Mouse (Mus musculus) embryo, embryonic 9.5 days (tissue): Measurements from ENCODE around the gene Mrpl42.
"Not testable (repeated sequence)": the region's sequence is repeated elsewhere in the genome, so short reads cannot be mapped to it uniquely, and the experiment has no call there.

Source experiments
- DNase-seq: peaks from one replicate; pipeline ENCODE4 v3.0.0-alpha.2; 2017; ENCODE audit errors: extremely low spot score

The Mrpl42 gene

DNA sequence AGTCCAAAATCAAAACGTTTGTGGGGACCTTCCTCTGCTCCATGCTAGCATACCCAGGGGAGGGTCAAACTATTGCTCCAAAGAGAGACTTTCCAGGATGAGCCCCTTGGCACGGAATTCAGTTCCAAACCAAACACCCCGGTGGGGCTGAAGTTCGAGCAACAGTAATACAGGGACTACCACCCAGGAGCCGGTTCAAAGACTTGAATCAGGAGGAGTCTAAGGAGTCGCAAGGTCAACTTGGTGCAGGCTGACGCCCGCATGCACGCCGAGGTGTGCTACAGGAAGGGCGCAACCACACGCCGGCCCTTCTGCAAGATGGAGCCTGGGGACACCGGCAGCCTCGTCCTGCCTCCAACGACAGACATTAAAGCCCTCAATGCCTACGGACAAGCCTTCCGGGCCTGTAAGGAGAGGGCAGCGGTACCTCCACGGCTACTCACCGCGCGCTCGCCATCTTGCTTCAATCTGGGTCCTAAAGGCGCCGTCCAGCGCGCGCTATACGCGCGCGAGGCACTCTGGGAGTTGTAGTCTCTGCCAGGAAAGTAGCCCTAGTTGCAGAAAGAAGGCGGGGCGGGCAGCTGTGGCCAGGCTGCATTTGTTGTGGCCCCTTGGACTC, at the start of gene Mrpl42:
Gene Mrpl42, minus strand, starts transcription at position 478 of the 619 bp plus-strand sequence.
- peak; percentile 87 for DNase-seq

DNA sequence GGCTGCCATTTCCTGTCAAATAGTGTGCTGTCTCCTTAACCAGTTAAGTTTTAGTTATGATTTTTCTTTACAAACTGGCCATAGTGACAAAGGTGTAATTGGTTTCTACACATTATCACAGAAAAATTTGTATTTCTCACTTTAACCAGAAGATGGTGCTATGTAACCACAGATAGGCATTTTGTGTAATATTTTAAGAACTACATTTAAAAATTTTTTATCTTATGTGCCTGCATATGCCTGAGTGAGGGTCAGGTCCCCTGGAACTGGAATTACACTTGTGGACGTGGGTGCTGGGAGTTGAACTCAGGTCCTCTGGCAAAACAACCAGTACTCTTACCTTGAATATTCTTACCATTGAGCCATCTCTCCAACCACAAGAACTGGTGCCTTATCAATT, 48.8 kb upstream of the Mrpl42 start:
- DNase-seq: no peak

DNA sequence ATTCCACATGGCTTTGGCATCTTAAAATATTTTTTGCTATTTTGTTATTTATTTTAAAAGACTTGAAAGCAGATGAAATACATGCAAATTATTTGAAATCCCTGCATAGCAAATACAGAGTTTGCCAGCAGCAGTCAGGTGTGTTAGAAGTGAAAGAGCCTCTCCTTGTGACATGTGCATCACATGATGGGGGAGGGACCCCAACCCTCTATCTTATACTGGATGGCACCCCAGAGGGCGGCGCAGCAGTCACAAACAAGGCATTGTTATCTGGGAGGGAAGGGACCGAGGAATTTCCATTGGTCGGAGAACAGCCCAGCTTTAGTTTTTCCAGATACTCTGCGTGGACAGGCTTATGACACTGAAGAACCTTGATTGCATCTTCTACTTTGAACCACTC, 47.3 kb upstream of the Mrpl42 start:
- DNase-seq: not testable (repeated sequence)

DNA sequence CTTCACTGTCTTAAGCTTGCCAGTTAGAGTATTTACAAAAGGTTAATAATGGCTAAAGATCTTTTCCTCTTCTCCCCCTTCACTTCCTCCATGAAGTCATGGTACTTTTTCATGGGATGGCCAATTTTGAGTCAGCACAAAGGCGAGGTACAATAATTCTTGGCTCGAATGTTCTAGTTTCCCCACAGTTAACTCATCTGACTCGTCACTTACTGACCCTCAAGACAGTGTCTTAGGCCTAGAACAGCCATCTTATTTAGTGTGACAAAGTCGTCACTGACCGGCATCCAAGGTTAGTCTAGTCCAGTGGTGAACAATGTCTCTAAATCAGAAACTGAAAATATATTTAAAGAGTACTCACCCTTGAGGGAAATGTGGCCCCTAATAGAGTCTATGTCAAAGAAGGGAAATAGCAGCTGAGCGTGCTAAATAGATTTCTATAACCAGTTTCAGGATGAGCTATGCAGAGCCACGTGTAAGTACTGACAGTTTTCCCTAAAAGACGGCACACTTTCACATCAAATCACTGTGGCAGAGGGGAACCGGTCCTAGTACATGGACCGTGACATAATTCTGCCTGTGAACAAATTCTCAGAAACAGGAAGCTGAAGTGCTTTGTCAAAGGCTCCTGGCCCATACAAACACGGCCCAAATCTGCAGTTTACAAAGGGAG, 46.5 kb upstream of the Mrpl42 start:
- DNase-seq: no peak

DNA sequence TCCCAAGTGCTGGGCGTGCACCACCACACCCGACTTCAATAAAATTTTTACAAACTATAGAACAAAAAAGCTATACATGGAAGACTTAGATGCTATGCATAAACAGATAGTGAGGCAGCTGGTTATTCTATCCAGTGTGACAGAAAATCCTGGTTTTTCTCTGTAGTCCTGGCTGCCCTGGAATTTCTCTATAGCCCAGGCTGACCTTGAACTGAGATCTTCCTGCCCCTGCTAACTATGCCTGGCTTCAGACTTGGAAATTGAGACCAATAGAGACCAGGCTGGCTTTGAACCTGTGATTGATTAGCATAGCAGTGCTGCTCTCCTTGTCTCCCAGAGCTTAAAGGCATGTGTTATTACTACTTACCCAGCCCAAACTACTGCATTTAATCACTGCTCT, 44.4 kb upstream of the Mrpl42 start:
- DNase-seq: no peak

DNA sequence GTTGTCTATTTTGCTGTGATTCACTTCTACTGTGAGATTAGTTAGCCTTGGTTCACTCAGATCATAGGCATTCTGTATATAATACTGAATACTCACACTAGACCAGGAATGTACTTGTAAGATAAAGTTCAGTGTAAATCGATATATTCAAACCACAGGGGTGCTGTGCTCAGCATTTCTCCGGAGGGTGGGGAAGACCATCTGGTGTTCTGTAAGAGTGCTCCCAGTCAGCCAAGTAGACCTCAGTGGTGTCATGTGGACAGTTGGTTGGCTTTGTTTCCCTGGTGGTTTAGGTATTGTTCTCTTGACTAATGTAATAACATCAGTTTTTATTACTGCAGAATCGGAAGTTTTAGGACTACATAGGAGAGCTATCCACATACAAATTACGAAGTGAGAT, 43.3 kb upstream of the Mrpl42 start:
- DNase-seq: no peak

DNA sequence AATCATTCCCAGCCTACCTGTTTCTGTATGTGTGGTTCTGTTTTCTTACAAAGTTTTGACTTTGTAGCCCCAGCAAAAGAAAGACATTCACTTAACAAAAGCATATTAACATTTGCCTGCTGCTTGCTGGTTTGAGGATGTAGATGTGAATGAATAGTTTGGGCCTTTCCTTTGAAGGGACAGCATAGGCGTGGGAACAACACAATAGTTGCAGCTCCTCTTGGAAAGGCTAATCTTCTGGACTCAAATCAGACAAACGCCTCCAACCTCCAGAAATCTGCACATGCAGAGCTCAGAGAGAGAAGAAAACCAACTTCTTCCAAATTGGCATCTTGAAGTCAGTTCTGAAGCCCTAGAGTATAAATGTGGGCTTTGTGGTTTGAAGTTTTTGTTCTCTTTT, 42.9 kb upstream of the Mrpl42 start:
- no peak for DNase-seq

DNA sequence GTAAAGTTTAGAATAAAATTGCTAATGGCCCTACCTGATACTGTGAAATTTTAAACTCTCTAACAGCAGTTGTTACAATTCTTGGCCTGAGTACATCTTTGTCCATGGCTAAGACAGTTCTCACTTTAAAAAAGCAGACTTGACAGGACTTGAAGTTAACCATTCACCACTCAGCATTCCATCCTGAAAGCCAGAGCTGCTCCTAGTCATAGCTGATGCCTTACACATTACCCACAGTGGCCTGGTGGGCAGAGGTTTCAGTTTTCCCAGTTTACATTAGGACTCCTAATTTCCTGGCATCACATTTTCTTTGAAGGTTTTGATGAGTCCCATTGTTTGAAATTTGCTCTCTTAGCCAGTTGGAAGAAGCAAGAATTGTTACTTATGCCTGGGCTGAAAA, 42.3 kb upstream of the Mrpl42 start:
- DNase-seq: no peak

DNA sequence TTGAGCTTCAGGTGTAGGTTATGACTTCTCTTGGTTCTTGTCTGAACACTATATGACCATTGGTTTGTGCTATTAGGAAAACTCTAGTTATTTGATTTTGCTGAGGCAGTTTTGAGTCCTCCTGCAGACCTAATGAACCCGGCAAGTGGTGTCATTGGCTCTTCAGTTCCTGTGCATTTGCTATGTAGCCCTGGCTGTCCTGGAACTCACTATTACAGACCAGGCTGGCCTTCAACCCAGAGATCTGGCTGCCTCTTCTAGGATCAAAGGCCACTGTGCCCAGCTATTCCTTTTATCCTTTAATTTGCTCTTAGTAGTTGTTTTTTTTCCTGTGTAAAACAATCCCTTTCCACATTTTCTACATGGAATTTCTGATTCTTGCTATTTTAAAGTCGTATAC, 41.6 kb upstream of the Mrpl42 start:
- DNase-seq: no peak

DNA sequence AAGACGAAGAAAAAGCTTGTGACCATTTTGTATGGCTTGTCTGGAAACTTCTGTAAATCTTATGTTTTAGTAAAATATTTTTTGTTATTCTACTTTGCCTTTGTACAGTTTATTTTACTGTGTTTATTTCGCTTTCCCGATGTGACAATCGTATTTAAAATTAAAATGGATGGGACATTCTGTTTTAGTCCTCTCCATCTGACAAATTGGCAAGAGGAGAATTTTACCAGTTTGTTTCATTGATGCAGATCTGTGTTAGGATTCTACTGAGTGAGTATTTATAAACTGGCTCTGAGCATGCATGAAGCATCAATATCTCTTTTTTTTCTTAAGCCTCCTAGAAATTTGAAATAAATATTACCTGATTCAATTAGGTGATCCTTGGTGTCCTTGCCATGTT, 41.2 kb upstream of the Mrpl42 start:
- DNase-seq: no peak

DNA sequence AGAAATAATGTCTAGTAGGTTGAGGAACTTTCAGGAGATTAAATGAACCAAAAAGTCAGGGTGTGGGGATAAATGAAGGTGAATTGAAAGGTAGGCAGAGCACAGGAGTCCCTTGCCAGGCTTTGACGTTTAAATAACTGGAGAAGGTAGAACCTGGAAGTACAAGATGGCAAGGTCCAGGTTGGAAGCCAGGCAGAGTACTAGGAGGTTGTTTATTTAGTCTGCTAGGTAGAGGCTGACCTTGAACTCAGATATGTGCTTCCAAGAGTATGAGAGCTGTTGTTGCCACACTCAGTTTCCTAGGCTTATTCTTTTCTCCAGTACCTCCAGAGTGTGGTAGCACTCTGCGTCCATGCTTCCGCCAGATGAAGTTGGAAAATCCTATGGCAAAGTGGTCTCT, 38.1 kb upstream of the Mrpl42 start:
- DNase-seq: no peak

DNA sequence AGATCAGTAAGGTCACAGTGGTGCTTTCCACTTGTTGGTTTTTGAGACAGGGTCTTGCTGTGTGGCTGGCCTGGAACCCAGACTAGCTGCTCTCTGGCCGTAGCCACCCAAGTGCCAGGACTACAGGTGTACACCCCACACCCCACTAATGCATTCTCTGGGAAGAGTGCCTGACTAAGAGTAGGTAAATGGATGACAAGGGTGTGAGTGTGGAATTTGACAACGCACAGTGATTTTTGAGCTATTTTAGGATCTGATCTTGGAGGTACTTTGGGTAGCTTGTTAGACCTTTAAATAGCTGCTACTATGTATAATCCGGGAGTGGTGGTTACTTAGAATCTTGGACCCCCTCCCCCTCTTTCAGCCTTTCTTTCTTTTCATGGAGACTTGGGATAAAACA, 37.5 kb upstream of the Mrpl42 start:
- no peak for DNase-seq

DNA sequence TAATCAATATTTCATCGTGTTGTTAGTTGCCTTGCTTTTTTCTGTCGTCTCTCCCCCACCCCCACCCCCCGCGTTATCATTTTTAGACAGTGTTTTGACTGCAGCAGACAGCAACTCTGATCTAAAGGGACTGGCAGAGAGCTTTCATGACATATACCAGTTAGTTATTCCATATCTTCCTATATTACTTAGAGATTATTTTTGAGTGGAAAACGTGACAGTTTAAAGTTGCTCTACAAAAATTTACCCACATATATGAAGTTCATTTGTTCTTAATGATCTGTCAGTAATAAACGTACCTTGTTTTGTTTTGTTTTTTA, 34.4 kb upstream of the Mrpl42 start:
- no peak for DNase-seq

DNA sequence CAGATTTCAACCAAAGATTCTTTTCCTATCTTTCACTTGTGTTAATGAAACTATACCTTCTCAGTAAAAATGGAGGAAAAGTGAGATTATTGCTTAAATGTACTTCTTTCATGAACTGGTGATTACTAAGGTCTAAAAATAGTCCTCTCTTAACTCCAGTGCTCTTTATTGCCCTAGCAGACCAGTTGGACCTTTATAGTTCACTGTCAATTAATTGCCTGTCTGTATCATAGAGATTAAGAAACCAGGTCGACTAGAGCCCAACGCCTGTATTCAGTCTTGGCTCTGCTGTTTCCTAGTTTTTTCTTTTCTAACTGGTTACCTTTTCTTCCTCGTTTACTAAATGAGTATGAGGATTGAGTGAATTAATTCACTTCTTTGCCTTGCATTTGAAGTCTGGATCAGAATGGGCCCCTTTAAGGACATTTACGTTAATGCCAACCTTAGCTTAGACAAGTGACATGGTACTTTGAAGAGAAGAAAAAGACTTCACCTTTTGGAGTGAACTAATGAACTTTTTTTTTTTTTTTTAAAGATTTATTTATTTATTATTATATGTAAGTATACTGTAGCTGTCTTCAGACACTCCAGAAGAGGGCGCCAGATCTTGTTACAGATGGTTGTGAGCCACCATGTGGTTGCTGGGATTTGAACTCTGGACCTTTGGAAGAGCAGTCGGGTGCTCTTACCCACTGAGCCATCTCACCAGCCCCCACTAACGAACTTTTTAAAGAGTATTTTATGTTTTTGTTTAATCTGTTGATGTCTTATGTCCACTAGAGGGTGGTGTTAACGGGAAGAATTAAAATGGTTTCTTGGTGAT, 33.9 kb upstream of the Mrpl42 start:
- no peak for DNase-seq

DNA sequence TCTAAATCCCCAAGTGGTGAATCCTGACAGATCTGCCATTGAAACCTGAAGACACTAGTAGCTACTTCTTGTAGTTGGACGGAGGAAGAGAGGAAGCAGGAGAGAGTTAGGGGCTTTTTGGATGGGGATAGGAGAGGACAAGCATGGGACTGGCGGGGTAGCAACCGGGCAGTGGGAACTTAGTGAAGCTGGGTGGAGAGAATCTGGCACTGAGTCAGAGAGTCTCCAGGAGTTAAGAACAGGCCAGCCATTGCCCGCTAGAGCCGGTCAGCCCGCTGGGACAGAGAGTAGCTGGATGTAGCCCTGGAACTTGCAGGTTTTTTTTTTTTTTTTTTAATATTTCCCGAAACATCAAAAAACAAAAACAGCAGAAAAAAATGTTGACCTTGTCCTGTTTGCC, 31.6 kb upstream of the Mrpl42 start:
- no peak for DNase-seq

DNA sequence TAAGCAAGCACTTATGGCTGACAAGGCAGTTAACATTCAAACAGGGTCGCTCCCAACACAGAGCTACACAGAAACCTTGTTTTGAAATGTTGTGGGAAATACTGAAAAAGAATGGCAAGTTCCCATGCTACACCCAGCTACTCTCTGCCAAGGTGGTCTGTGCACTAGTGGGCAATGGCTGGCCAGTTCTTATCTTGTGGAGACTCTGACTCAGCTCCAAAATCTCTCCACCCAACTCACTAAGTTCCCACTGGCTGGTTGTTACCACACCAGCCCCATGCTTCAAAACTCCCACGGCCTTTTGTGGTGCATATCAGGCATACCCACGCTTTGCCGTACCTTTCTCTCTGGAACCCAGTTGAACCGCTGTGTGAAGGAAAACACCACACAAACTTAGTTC, 31.2 kb upstream of the Mrpl42 start:
- no peak for DNase-seq

DNA sequence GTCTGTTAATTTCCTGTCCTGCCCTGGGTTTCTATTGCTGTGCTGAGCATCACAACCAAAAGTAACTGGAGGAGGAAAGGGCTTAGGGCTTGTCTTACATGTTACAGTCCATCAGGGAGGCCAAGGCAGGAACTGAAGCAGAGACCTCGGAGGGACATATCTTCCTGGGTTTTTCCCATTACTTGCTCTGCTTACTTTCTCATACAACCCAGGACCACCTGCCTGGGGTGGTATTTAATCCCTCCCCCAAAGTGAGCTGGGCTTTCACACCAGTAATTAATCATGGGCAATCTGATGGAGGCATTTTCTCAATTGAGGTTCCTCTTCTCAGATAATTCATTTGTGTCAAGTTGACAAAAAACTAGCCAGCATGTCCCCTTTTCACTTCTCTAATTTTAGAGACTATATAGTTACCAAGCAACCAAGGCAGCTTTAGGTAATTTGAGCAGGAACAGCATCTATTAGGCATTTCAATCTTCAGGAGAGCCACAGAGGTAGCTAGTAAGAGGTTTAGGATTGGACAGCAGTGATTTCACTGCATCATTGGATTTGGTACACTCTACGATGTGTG, 28.9 kb upstream of the Mrpl42 start:
- DNase-seq: no peak

DNA sequence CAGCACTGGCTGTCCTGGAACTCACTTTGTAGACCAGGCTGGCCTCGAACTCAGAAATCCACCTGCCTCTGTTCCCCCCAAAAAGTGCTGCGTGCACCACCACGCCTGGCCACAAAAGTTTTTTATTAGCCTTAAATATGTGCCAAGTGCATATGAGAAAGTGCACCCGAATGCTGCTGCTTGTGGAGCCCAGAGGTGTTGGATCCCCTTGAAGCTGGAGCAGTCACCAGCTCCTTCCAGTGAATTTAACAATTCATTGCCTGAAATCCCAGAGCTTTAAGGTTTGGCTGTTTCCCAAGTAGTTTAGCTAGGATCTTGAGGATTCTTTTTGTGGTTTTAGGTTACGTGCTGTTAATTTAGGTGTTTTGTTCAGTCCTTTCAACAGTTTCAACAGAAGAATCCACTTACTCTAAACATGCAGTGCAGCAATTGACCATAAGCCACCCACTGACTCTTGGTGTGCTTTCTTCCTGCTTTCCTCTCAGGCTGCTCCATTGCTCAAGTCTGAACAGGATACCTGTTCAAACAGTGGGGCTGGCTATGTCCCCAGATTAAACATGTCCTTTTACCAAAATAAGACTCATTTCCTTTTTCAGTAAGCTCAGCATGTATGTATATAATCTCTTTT, 24.9 kb upstream of the Mrpl42 start:
- no peak for DNase-seq

DNA sequence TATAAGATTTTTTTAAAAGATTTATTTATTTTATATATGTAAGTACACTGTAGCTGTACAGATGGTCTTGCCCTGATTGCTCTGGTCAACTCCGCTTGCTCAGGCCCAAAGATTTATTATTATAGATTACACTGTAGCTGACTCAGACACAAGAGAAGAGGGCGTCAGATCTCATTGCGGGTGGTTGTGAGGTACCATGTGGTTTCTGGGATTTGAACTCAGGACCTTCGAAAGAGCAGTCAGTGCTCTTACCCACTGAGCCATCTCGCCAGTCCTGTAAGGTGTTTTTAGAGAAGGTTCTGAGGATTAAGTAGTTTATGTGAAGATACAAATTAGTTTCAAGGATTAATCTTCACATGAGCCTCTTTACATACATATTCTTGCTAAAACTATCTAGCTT, 24.1 kb upstream of the Mrpl42 start:
- no peak for DNase-seq

DNA sequence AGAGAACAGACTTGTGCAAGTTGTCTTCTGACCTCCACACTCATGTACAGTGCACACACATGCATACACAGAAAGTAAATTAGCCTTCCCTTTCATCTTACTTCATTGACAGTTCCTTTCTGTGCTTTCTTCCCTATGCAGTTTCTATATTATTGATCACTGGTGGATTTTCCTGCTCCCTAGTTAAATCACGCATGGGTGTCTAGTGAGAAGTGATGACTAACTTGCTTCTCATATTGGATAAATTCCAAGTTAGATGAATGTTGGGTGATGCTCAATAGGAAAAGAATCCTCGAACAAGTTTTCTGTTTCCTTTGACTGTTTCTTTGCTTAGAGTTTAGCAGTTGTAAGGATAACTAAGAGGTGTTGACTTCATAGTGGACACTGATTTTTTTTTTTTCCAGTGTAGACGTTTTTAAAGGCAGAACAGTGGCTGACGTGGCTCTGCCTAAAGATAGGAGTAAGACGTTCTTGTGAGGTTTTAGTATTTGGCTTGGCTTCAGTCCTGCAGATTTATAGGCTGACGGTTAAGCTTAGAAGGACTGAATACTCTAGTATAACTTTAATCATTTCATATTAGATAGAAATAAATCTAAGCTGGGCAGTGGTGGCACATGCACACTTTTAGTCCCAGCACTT, 23.4 kb upstream of the Mrpl42 start:
- DNase-seq: no peak

DNA sequence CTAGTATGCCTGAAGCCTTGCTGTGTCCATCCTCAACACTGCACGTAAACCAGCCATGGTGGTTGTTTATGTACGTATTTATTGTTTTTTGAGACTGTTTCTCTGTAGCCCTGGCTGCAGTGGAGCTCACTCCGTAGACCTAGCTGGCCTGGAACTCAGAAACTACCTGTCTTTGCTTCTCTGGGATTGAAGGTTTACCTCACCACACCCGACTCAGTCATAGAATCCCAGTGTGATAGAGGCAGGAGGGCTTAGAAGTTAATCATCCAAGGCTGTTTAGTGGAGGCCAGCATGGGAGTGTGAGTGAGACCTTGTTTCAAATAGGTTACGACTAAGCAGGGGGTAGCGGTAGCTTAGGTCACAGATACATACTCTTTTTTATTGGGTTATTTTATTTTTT, 15.9 kb upstream of the Mrpl42 start:
- DNase-seq: no peak
